Mouse (Mus musculus) neural tube, embryonic 15.5 days (tissue): ENCODE results near the gene Plekhm1. TPM values are rescaled to one million over a fixed set of nuclear protein-coding genes. Genes with fewer than 3 reads are reported as not detected.
"Not testable (repeated sequence)": the region's sequence is repeated elsewhere in the genome, so short reads cannot be mapped to it uniquely, and the experiment has no call there.

Experiments
- ATAC-seq: fragments of 200-750 bp; cut with Nextera tagmentation; 2 replicates; pipeline ENCODE4 v1.8.0; 2017; ENCODE audit warnings: mild to moderate bottlenecking, moderate TSS enrichment, moderate library complexity; ENCODE audit not compliant: low FRiP score
- H3K27ac ChIP-seq: fragments of 300-500 bp; sonication (generic); replicated peaks from 2 replicates; pipeline ENCODE4 v1.5.1; 2015; ENCODE audit warnings: mild to moderate bottlenecking, inconsistent platforms
- H3K27me3 ChIP-seq: fragments of 300-500 bp; sonication (generic); replicated peaks from 2 replicates; pipeline ENCODE4 v1.6.1; 2015; ENCODE audit warnings: inconsistent platforms
- H3K36me3 ChIP-seq: fragments of 300-500 bp; sonication (generic); 2 replicates; pipeline ENCODE4 v1.6.1; 2015; ENCODE audit warnings: inconsistent platforms
- H3K4me1 ChIP-seq: fragments of 300-500 bp; sonication (generic); 2 replicates; pipeline ENCODE4 v1.6.1; 2015; ENCODE audit warnings: inconsistent platforms
- H3K4me2 ChIP-seq: fragments of 300-500 bp; sonication (generic); 2 replicates; pipeline ENCODE4 v1.6.1; 2015; ENCODE audit warnings: inconsistent platforms, mild to moderate bottlenecking, moderate library complexity
- H3K4me3 ChIP-seq: fragments of 300-500 bp; sonication (generic); replicated peaks from 2 replicates; pipeline ENCODE4 v1.5.1; 2015; ENCODE audit warnings: mild to moderate bottlenecking, inconsistent platforms
- H3K9ac ChIP-seq: fragments of 300-500 bp; sonication (generic); replicated peaks from 2 replicates; pipeline ENCODE4 v1.6.1; 2015; ENCODE audit warnings: mild to moderate bottlenecking, inconsistent platforms
- H3K9me3 ChIP-seq: fragments of 300-500 bp; sonication (generic); replicated peaks from 2 replicates; pipeline ENCODE4 v1.6.1; 2016; ENCODE audit warnings: inconsistent platforms
- WGBS: fragments of 180-500 bp; shearing (Covaris S2); methylation state at CpG from one replicate; pipeline ENCODE4 v1.1.7; 2015; ENCODE audit warnings: mixed read lengths; 5-methylcytosine and 5-hydroxymethylcytosine counted together
- polyA plus RNA-seq: library from polyadenylated mRNA; unstranded; fragments of >200 nt; fragmentation: Nextera tagmentation; extraction: Ambion mirVana; gene quantifications from 2 replicates; pipeline ENCODE4 v1.2.1, GENCODE M21; 2015

Plekhm1 gene
- polyA plus RNA-seq, 1 experiment from 2014 or later = 8.9 TPM

DNA sequence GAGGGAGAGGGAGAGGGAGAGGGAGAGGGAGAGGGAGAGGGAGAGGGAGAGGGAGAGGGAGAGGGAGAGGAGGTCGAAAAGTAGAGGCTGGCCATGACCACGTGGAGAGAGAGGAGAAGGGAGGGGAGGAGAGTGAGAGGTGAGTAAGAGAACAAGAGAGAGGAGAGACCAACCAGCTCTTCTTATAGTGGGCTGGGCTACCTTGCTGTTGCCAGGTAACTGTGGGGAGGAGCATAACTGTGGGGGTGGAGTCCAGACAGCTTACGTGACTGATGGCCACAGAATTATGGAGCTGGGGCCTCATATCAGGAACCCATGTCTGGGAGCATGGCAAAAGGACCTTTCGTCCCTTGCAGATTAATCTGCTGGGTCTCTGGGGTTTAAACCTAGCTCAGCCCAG is 89.7 kb downstream of the Plekhm1 start:
- 44% methylated on average over 4 of the region's 4 CpGs for WGBS
- not testable (repeated sequence) for H3K36me3 ChIP-seq, ATAC-seq

DNA sequence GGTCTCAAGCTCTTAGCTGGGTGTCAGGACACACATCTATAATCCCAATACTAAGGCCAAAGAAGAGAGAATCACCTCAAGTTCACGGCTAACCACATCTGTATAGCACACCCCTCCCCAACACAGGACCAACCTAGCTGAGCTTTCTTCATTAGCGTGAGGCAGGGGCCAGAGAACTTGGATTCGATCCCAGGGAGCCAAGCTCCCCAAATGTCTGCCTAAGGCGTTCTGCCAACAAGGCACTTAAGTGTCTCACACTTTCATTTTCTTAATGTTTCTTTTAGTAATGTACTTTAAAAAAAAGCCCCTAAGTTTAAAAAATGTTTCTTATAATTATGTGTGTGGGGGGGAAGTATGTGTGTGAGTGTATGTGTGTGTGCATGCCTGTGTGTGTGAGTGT is 91.8 kb downstream of the Plekhm1 start:
- 70% methylated on average over 4 of the region's 4 CpGs for WGBS
- no peaks in the 10 kb centered on the region for H3K36me3 ChIP-seq

More for the DNA sequence above, 89.7 kb downstream of the Plekhm1 start:
- not testable (repeated sequence) for H3K27me3 ChIP-seq, H3K9ac ChIP-seq, H3K4me3 ChIP-seq, H3K27ac ChIP-seq, H3K4me1 ChIP-seq, H3K4me2 ChIP-seq, H3K9me3 ChIP-seq

GRCm38 (mm10) chr11:103320196-103320595 is 92.3 kb downstream of the Plekhm1 start:
- H3K36me3 ChIP-seq = no peaks in the 10 kb centered on the region
- H3K9ac ChIP-seq = no peak overlapping the region
- H3K4me1 ChIP-seq = peaks cover 8% of the 10 kb centered on the region
- H3K4me3 ChIP-seq = no peak overlapping the region
- H3K9me3 ChIP-seq = no peaks in the 10 kb centered on the region
- no peak overlapping the region for H3K27ac ChIP-seq
- ATAC-seq = no peak
- 83% methylated on average over 8 of the region's 8 CpGs for WGBS
- H3K4me2 ChIP-seq = no peak overlapping the region
- H3K27me3 ChIP-seq = no peaks in the 10 kb centered on the region

More for the DNA sequence above, 91.8 kb downstream of the Plekhm1 start:
- H3K4me1 ChIP-seq = peaks cover 8% of the 10 kb centered on the region
- no peaks in the 10 kb centered on the region for H3K9me3 ChIP-seq
- H3K27ac ChIP-seq = no peak overlapping the region
- ATAC-seq = no peak
- H3K9ac ChIP-seq = no peak overlapping the region
- H3K27me3 ChIP-seq = no peaks in the 10 kb centered on the region
- no peak overlapping the region for H3K4me3 ChIP-seq
- no peak overlapping the region for H3K4me2 ChIP-seq

DNA sequence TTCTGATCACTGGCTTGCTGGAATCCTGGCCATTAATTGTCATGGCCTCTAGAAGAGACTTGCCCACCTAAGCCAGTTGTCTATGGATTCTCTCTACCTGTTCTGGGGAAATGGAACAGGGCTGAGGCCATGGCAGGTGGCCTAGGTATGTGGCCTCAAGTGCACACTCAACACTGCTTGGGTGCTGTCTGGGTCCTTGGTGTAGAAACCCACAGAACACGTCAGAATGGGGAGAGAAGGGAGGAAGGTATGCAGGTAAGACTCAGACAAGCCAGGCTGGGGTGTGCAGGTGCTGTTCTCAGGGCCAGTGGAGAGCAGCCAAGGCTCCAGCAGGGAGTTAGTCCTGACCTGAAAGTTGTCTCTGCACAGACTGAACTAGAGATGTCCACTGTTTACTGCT is 94.4 kb downstream of the Plekhm1 start:
- Histone ChIP-seq H3K36me3 (no peaks in the 10 kb centered on the region), H3K9me3 (no peaks in the 10 kb centered on the region), H3K27ac (no peak overlapping the region), H3K27me3 (no peaks in the 10 kb centered on the region), H3K4me1 (peaks cover 1% of the 10 kb centered on the region; the same call in 1 of the 2 replicates), H3K9ac (no peak overlapping the region), H3K4me2 (no peak overlapping the region), H3K4me3 (no peak overlapping the region)
- ATAC-seq = no peak
- WGBS = 67% methylated on average over 1 of the region's 1 CpGs

- Histone ChIP-seq H3K4me3 (no peak overlapping the region), H3K4me1 (peaks cover 10% of the 10 kb centered on the region), H3K27ac (no peak overlapping the region), H3K9me3 (no peaks in the 10 kb centered on the region), H3K9ac (no peak overlapping the region), H3K36me3 (no peaks in the 10 kb centered on the region), H3K4me2 (no peak overlapping the region), H3K27me3 (no peaks in the 10 kb centered on the region)
- no peak for ATAC-seq
- WGBS = 85% methylated on average over 5 of the region's 5 CpGs
These were observed 97.1 kb downstream of the Plekhm1 start for GRCm38 (mm10) chr11:103315379-103315778.

- Histone ChIP-seq H3K4me3 (no peak overlapping the region), H3K4me1 (peaks cover 10% of the 10 kb centered on the region), H3K27ac (no peak overlapping the region), H3K27me3 (no peaks in the 10 kb centered on the region), H3K9ac (no peak overlapping the region), H3K9me3 (no peaks in the 10 kb centered on the region), H3K36me3 (no peaks in the 10 kb centered on the region), H3K4me2 (no peak overlapping the region)
- no peak for ATAC-seq
- 65% methylated on average over 10 of the region's 10 CpGs for WGBS
These were observed 97.6 kb downstream of the Plekhm1 start for GRCm38 (mm10) chr11:103314736-103315374.

Other genes starting within 250 kb of the Plekhm1 start
- 8.6 and 10.8 TPM in 2 replicates for gene Fmnl1, start 241.6 kb downstream of the Plekhm1 start, polyA plus RNA-seq
- gene 1700023F06Rik, start 204.1 kb downstream of the Plekhm1 start, polyA plus RNA-seq = 2.1 and 2.3 TPM in 2 replicates
- 1.00 and 1.3 TPM in 2 replicates for gene Spata32, start 194.3 kb downstream of the Plekhm1 start, polyA plus RNA-seq
- 3.8 and 5.7 TPM in 2 replicates for gene Map3k14, start 145.2 kb downstream of the Plekhm1 start, polyA plus RNA-seq
- gene Arhgap27, start 49.0 kb downstream of the Plekhm1 start, polyA plus RNA-seq = 6.3 and 8.3 TPM in 2 replicates
- not detected in 2 replicates for gene Lrrc37a, start 91.9 kb upstream of the Plekhm1 start, polyA plus RNA-seq
- not detected in 2 replicates for gene Gm884, start 208.5 kb upstream of the Plekhm1 start, polyA plus RNA-seq
- not detected in 2 replicates for gene Lyzl6, start 226.2 kb upstream of the Plekhm1 start, polyA plus RNA-seq
- gene Rprml, start 236.9 kb upstream of the Plekhm1 start, polyA plus RNA-seq = 0.51 and 0.60 TPM in 2 replicates